Mouse (Mus musculus): ENCODE measurements around the gene Stx1b. TPM values are rescaled to one million over a fixed set of nuclear protein-coding genes. Genes with fewer than 3 reads are reported as not detected.

The Stx1b gene
- total RNA-seq, 2 experiments from 2014 or later = 0.12 to 1.5 TPM

- peak; percentile 62 for ATAC-seq (replicated peaks; ENCODE audit: poor library complexity)
These were observed 64.6 kb downstream of the Stx1b start for GRCm38 (mm10) chr7:127759716-127760115.

Other genes starting within 250 kb of the Stx1b start
- 1.8 and 2.2 TPM in 2 replicates for gene Ccdc189, start 236.0 kb downstream of the Stx1b start, total RNA-seq (2015)
- 2.5 and 3.1 TPM in 2 replicates for gene Ccdc189, start 236.0 kb downstream of the Stx1b start, total RNA-seq (2017)
- gene Rnf40, start 235.8 kb downstream of the Stx1b start, total RNA-seq (2015) = 11.7 and 16.5 TPM in 2 replicates
- 36.9 and 41.9 TPM in 2 replicates for gene Rnf40, start 235.8 kb downstream of the Stx1b start, total RNA-seq (2017)
- gene Zfp629, start 208.8 kb downstream of the Stx1b start, total RNA-seq (2015) = 5.4 and 8.4 TPM in 2 replicates
- gene Zfp629, start 208.8 kb downstream of the Stx1b start, total RNA-seq (2017) = 8.5 and 11.3 TPM in 2 replicates
- 61.1 and 63.4 TPM in 2 replicates for gene Bcl7c, start 115.6 kb downstream of the Stx1b start, total RNA-seq (2015)
- gene Bcl7c, start 115.6 kb downstream of the Stx1b start, total RNA-seq (2017) = 38.1 and 44.6 TPM in 2 replicates
- gene Ctf1, start 111.8 kb downstream of the Stx1b start, total RNA-seq (2015) = 0.83 and 1.8 TPM in 2 replicates
- 0.42 and 1.9 TPM in 2 replicates for gene Ctf1, start 111.8 kb downstream of the Stx1b start, total RNA-seq (2017)
- gene Ctf2, start 92.4 kb downstream of the Stx1b start, total RNA-seq (2015) = not detected in 2 replicates
- not detected in 2 replicates for gene Ctf2, start 92.4 kb downstream of the Stx1b start, total RNA-seq (2017)
- gene Fbxl19, start 80.0 kb downstream of the Stx1b start, total RNA-seq (2015) = 5.6 and 5.7 TPM in 2 replicates
- 14.2 and 16.1 TPM in 2 replicates for gene Fbxl19, start 80.0 kb downstream of the Stx1b start, total RNA-seq (2017)
- 26.7 and 32.1 TPM in 2 replicates for gene Orai3, start 54.7 kb downstream of the Stx1b start, total RNA-seq (2015)
- gene Orai3, start 54.7 kb downstream of the Stx1b start, total RNA-seq (2017) = 28.2 and 30.2 TPM in 2 replicates
- gene Setd1a, start 47.9 kb downstream of the Stx1b start, total RNA-seq (2015) = 54.7 and 67.2 TPM in 2 replicates
- gene Setd1a, start 47.9 kb downstream of the Stx1b start, total RNA-seq (2017) = 9.7 and 13.6 TPM in 2 replicates
- not detected in 2 replicates for gene Gm49388, start 38.9 kb downstream of the Stx1b start, total RNA-seq (2015)
- not detected in 2 replicates for gene Gm49388, start 38.9 kb downstream of the Stx1b start, total RNA-seq (2017)
- 20.2 and 31.3 TPM in 2 replicates for gene Hsd3b7, start 23.9 kb downstream of the Stx1b start, total RNA-seq (2015)
- gene Hsd3b7, start 23.9 kb downstream of the Stx1b start, total RNA-seq (2017) = 25.6 and 26.8 TPM in 2 replicates
- 55.8 and 70.2 TPM in 2 replicates for gene Stx4a, start 255 bp downstream of the Stx1b start, total RNA-seq (2015)
- gene Stx4a, start 255 bp downstream of the Stx1b start, total RNA-seq (2017) = 35.7 and 50.4 TPM in 2 replicates
- gene Zfp646, start 51.7 kb upstream of the Stx1b start, total RNA-seq (2015) = 18.7 and 19.4 TPM in 2 replicates
- 31.6 and 38.2 TPM in 2 replicates for gene Zfp646, start 51.7 kb upstream of the Stx1b start, total RNA-seq (2017)
- gene Zfp668, start 52.3 kb upstream of the Stx1b start, total RNA-seq (2015) = 5.7 and 7.4 TPM in 2 replicates
- 2.9 and 6.7 TPM in 2 replicates for gene Zfp668, start 52.3 kb upstream of the Stx1b start, total RNA-seq (2017)
- gene Prss53, start 66.4 kb upstream of the Stx1b start, total RNA-seq (2015) = 0.15 and 0.39 TPM in 2 replicates
- not detected in 2 replicates for gene Prss53, start 66.4 kb upstream of the Stx1b start, total RNA-seq (2017)
- not detected in 2 replicates for gene Gm21974, start 70.9 kb upstream of the Stx1b start, total RNA-seq (2015)
- gene Gm21974, start 70.9 kb upstream of the Stx1b start, total RNA-seq (2017) = not detected in 2 replicates
- gene Vkorc1, start 71.1 kb upstream of the Stx1b start, total RNA-seq (2015) = 125 and 145 TPM in 2 replicates
- 30.7 and 39.6 TPM in 2 replicates for gene Vkorc1, start 71.1 kb upstream of the Stx1b start, total RNA-seq (2017)
- gene Bckdk, start 79.5 kb upstream of the Stx1b start, total RNA-seq (2015) = 68.3 and 75.7 TPM in 2 replicates
- gene Bckdk, start 79.5 kb upstream of the Stx1b start, total RNA-seq (2017) = 42.5 and 49.9 TPM in 2 replicates
- gene Kat8, start 88.0 kb upstream of the Stx1b start, total RNA-seq (2015) = 18.1 and 30.6 TPM in 2 replicates
- 23.7 and 30.4 TPM in 2 replicates for gene Kat8, start 88.0 kb upstream of the Stx1b start, total RNA-seq (2017)
- not detected in 2 replicates for gene Prss8, start 105.6 kb upstream of the Stx1b start, total RNA-seq (2015)
- gene Prss8, start 105.6 kb upstream of the Stx1b start, total RNA-seq (2017) = not detected in 2 replicates
- 1.5 and 2.3 TPM in 2 replicates for gene Prss36, start 122.2 kb upstream of the Stx1b start, total RNA-seq (2015)
- gene Prss36, start 122.2 kb upstream of the Stx1b start, total RNA-seq (2017) = 0.75 and 7.2 TPM in 2 replicates
- gene Fus, start 142.9 kb upstream of the Stx1b start, total RNA-seq (2015) = 180 and 190 TPM in 2 replicates
- 27.2 and 49.5 TPM in 2 replicates for gene Fus, start 142.9 kb upstream of the Stx1b start, total RNA-seq (2017)
- gene Pycard, start 169.3 kb upstream of the Stx1b start, total RNA-seq (2015) = 142 and 147 TPM in 2 replicates
- 20.8 and 26.9 TPM in 2 replicates for gene Pycard, start 169.3 kb upstream of the Stx1b start, total RNA-seq (2017)
- gene Trim72, start 179.4 kb upstream of the Stx1b start, total RNA-seq (2015) = not detected in 2 replicates
- gene Trim72, start 179.4 kb upstream of the Stx1b start, total RNA-seq (2017) = not detected in 2 replicates
- gene Itgam, start 238.1 kb upstream of the Stx1b start, total RNA-seq (2015) = 23.6 and 24.3 TPM in 2 replicates
- 28.0 and 34.9 TPM in 2 replicates for gene Itgam, start 238.1 kb upstream of the Stx1b start, total RNA-seq (2017)
- gene Gm49368, start 238.1 kb upstream of the Stx1b start, total RNA-seq (2015) = 0.05 TPM in 1 of 2 replicates, not detected in the other
- not detected in 2 replicates for gene Gm49368, start 238.1 kb upstream of the Stx1b start, total RNA-seq (2017)

Measured in megakaryocyte progenitor cell, adult 5-6 weeks (primary cell).